Mouse (Mus musculus) liver, postnatal 0 days (tissue): Measurements from ENCODE around the gene Pgs1. TPM values are rescaled to one million over a fixed set of nuclear protein-coding genes. Genes with fewer than 3 reads are reported as not detected.

Source experiments
- ATAC-seq: fragments of 200-750 bp; cut with Nextera tagmentation; 2 replicates; pipeline ENCODE4 v1.8.0; 2017; ENCODE audit warnings: mild to moderate bottlenecking, moderate library complexity
- DNase-seq: peaks from one replicate; pipeline ENCODE4 v3.0.0-alpha.2; 2016
- H3K27ac ChIP-seq: fragments of 300-500 bp; sonication (generic); 2 replicates; pipeline ENCODE4 v1.5.1; 2014; ENCODE audit warnings: antibody characterized with exemption, moderate library complexity, mild to moderate bottlenecking, low read depth
- H3K27me3 ChIP-seq: fragments of 300-500 bp; sonication (generic); 2 replicates; pipeline ENCODE4 v1.6.1; 2014; ENCODE audit warnings: low read length, control low read depth, mixed read lengths; ENCODE audit not compliant: insufficient read depth
- H3K36me3 ChIP-seq: fragments of 300-500 bp; sonication (generic); replicated peaks from 2 replicates; pipeline ENCODE4 v1.6.1; 2014; ENCODE audit warnings: mild to moderate bottlenecking, control low read depth, low read length, moderate library complexity, mixed read lengths; ENCODE audit not compliant: insufficient read depth
- H3K4me1 ChIP-seq: fragments of 300-500 bp; sonication (generic); 2 replicates; pipeline ENCODE4 v1.6.1; 2014; ENCODE audit warnings: antibody characterized with exemption, mild to moderate bottlenecking, control low read depth; ENCODE audit not compliant: insufficient read depth
- H3K4me2 ChIP-seq: fragments of 300-500 bp; sonication (generic); 2 replicates; pipeline ENCODE4 v1.6.1; 2014; ENCODE audit warnings: low read depth, mild to moderate bottlenecking, low read length, moderate library complexity, mixed read lengths
- H3K4me3 ChIP-seq: fragments of 300-500 bp; sonication (generic); 2 replicates; pipeline ENCODE4 v1.5.1; 2014; ENCODE audit warnings: low read depth, low read length
- H3K9ac ChIP-seq: fragments of 300-500 bp; sonication (generic); replicated peaks from 2 replicates; pipeline ENCODE4 v1.6.1; 2014; ENCODE audit warnings: mild to moderate bottlenecking, moderate library complexity
- H3K9me3 ChIP-seq: fragments of 300-500 bp; sonication (generic); 2 replicates; pipeline ENCODE4 v1.6.1; 2016; ENCODE audit warnings: mild to moderate bottlenecking, control low read depth, low read length, mixed read lengths
- CTCF ChIP-seq: sonication (generic); IDR thresholded peaks from 2 replicates; pipeline ENCODE4 v1.5.1; 2016; ENCODE audit warnings: antibody characterized with exemption, low read depth
- EP300 ChIP-seq: IDR thresholded peaks from 2 replicates; pipeline ENCODE4 v1.6.1; 2016; ENCODE audit warnings: antibody characterized with exemption, low read depth, mild to moderate bottlenecking
- WGBS: fragments of 180-500 bp; shearing (Covaris S2); extraction: QIAGEN DNeasy Blood & Tissue Kit; methylation state at CpG from one replicate; pipeline ENCODE4 v1.1.7; 2014; ENCODE audit not compliant: insufficient replicate concordance; 5-methylcytosine and 5-hydroxymethylcytosine counted together
- polyA plus RNA-seq: library from polyadenylated mRNA; unstranded; fragments of >200 nt; fragmentation: Nextera tagmentation; extraction: Ambion mirVana; gene quantifications from 2 replicates; pipeline ENCODE4 v1.2.1, GENCODE M21; 2015

Pgs1 gene
- polyA plus RNA-seq, 1 experiment from 2014 or later, result 10.1 TPM

GRCm38 (mm10) chr11:117979388-117979787, 6.7 kb upstream of the Pgs1 start:
- ATAC-seq, result 0 out of 2 replicates have a peak, but pooled peaks have one; percentile 3
- Histone ChIP-seq H3K4me1 (peaks cover 20% of the 10 kb centered on the region), H3K9me3 (no peaks in the 10 kb centered on the region), H3K27me3 (no peaks in the 10 kb centered on the region), H3K9ac (no peak overlapping the region), H3K4me2 (no peak overlapping the region), H3K27ac (no peak overlapping the region), H3K4me3 (no peak overlapping the region), H3K36me3 (no peaks in the 10 kb centered on the region)
- DNase-seq, result no peak
- WGBS, result 52% methylated on average over 7 of the region's 7 CpGs
- no peak for TF ChIP-seq CTCF
- no peak for TF ChIP-seq EP300

GRCm38 (mm10) chr11:117982426-117982825, 3.7 kb upstream of the Pgs1 start:
- Histone ChIP-seq H3K36me3 (no peaks in the 10 kb centered on the region), H3K9me3 (no peaks in the 10 kb centered on the region), H3K4me1 (peaks cover 5% of the 10 kb centered on the region), H3K9ac (no peak overlapping the region), H3K27me3 (no peaks in the 10 kb centered on the region), H3K4me3 (no peak overlapping the region), H3K4me2 (no peak overlapping the region), H3K27ac (no peak overlapping the region)
- 68% methylated on average over 5 of the region's 5 CpGs for WGBS
- no peak for TF ChIP-seq EP300
- no peak for TF ChIP-seq CTCF
- ATAC-seq, result no peak
- DNase-seq, result no peak

- 65% methylated on average over 7 of the region's 7 CpGs for WGBS
- H3K9me3 ChIP-seq, result no peaks in the 10 kb centered on the region
- H3K4me1 ChIP-seq, result peaks cover 18% of the 10 kb centered on the region
- no peaks in the 10 kb centered on the region for H3K36me3 ChIP-seq
- no peak for ATAC-seq
- H3K27ac ChIP-seq, result no peak overlapping the region
- DNase-seq, result no peak
- H3K4me3 ChIP-seq, result no peak overlapping the region
- H3K9ac ChIP-seq, result no peak overlapping the region
- H3K27me3 ChIP-seq, result no peaks in the 10 kb centered on the region
- H3K4me2 ChIP-seq, result no peak overlapping the region
- TF ChIP-seq EP300, result no peak
- no peak for TF ChIP-seq CTCF
Measured at GRCm38 (mm10) chr11:117983770-117984169, 2.3 kb upstream of the Pgs1 start.

DNA sequence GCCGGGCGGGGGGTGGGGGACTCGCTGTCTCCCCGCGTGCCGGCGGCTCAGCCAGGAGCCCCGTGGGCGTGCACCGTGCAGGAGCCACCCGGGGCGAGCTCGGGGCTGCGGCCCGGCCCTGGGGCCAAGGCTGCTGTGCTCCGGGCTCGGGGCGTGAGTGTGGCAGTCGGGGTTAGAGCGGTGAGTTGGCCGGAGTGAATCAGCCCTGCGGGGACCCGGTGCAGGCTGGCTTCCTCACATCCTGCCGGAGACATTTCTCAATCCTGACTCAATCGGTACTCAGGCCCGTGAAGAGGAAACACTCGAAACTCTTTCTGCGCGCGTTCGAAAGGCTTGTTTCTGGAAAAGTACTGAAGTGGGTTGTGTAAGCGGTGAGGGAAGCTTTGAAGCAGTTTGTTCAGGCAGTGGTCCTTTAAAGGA, 950 bp downstream of the Pgs1 start:
- Histone ChIP-seq H3K27ac (peak overlapping the region; percentile 92), H3K4me1 (peaks cover 50% of the 10 kb centered on the region)
- WGBS, result 0% methylated on average over 32 of the region's 32 CpGs

GRCm38 (mm10) chr11:117987968-117988367, 1.9 kb downstream of the Pgs1 start:
- Histone ChIP-seq H3K9ac (peak overlapping the region; percentile 93), H3K4me3 (peak overlapping the region; percentile 93), H3K4me2 (peak overlapping the region; percentile 73), H3K4me1 (peaks cover 59% of the 10 kb centered on the region), H3K9me3 (no peaks in the 10 kb centered on the region), H3K27me3 (no peaks in the 10 kb centered on the region), H3K27ac (peak overlapping the region; percentile 92), H3K36me3 (0 out of 2 replicates have a peak, but pooled peaks cover 2% of the 10 kb centered on the region)
- DNase-seq, result no peak
- no peak for TF ChIP-seq EP300
- TF ChIP-seq CTCF, result no peak
- peak; percentile 52 for ATAC-seq
- WGBS, result 17% methylated on average over 4 of the region's 4 CpGs

More for the DNA sequence above, 950 bp downstream of the Pgs1 start:
- ATAC-seq (peak; percentile 68), DNase-seq (peak; percentile 70)
- H3K4me3 ChIP-seq, result peak overlapping the region; percentile 93
- peak overlapping the region; percentile 73 for H3K4me2 ChIP-seq
- no peaks in the 10 kb centered on the region for H3K9me3 ChIP-seq
- no peak for TF ChIP-seq CTCF
- TF ChIP-seq EP300, result no peak
- H3K36me3 ChIP-seq, result 0 out of 2 replicates have a peak, but pooled peaks cover 2% of the 10 kb centered on the region
- H3K27me3 ChIP-seq, result no peaks in the 10 kb centered on the region
- H3K9ac ChIP-seq, result peak overlapping the region; percentile 93

DNA sequence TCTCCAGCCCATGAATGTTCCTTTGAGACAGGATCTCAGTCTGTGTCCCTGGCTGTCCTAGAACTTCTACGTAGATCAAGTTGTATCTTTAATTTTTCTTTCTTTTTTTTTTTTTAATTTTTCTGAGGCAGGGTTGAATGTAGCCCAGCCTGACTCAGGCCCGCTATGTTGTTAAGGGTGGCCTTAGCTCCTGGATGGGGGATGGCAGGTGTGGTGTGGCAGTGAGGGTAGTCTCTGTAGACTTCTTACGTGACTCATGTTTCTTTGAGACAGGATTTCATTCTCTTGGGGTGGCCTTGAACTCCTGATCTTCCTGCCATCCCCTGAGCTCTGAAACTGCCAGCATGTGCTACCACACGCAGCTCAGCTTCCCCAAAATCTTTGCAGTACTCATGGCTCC, 3.1 kb downstream of the Pgs1 start:
- Histone ChIP-seq H3K36me3 (0 out of 2 replicates have a peak, but pooled peaks cover 2% of the 10 kb centered on the region), H3K9ac (peak overlapping the region; percentile 53)

More for the DNA sequence above, 3.1 kb downstream of the Pgs1 start:
- WGBS, result 65% methylated on average over 4 of the region's 4 CpGs
- Histone ChIP-seq H3K4me2 (peak overlapping the region; percentile 59), H3K4me3 (peak overlapping the region; percentile 11; the same call in 1 of the 2 replicates), H3K9me3 (no peaks in the 10 kb centered on the region), H3K27ac (peak overlapping the region; percentile 81), H3K27me3 (no peaks in the 10 kb centered on the region), H3K4me1 (peaks cover 71% of the 10 kb centered on the region)
- TF ChIP-seq CTCF (no peak), EP300 (no peak)
- no peak for DNase-seq
- ATAC-seq, result no peak
